In genomic region chr8:119433582-119434174, GRCm38 (mm10) we compare ENCODE assay signal across 13 mouse cellular contexts. TPM values are rescaled to one million over a fixed set of nuclear protein-coding genes. Genes with fewer than 3 reads are reported as not detected.
DNase-seq lines count a peak whose midpoint lies in the region; ATAC-seq and TF ChIP-seq lines count a peak whose summit lies in the region.
"Had no signal": no experiment of that assay in that cellular context is flagged by ENCODE, and none has a peak within 500 bp of the region (broad histone marks: within the 10 kb centered on the region; RNA-seq: fewer than 3 reads in every experiment).

Gene Osgin1, plus strand, starts transcription at chr8:119434124.

- WGBS in liver, postnatal 0 days (ENCODE audit: insufficient replicate concordance) = 72% methylated on average over 13 of the region's 13 CpGs
- 85% methylated on average over 13 of the region's 13 CpGs for WGBS in lung, postnatal 0 days

- H3K36me3 ChIP-seq in liver, postnatal 0 days (replicated peaks; ENCODE audit: insufficient read depth, low read length) = no peaks in the 10 kb centered on the region
- no peaks in the 10 kb centered on the region for H3K36me3 ChIP-seq in lung, postnatal 0 days (ENCODE audit: insufficient read depth, low read length)
- H3K36me3 ChIP-seq: neural tube, embryonic 15.5 days had no signal

- H3K27me3 ChIP-seq in liver, postnatal 0 days (ENCODE audit: insufficient read depth, low read length) = no peaks in the 10 kb centered on the region
- no peaks in the 10 kb centered on the region for H3K27me3 ChIP-seq in lung, postnatal 0 days (replicated peaks; ENCODE audit: insufficient read depth, low read length)
- H3K27me3 ChIP-seq: neural tube, embryonic 15.5 days had no signal

- peak within 1 kb of the TSS; percentile 30 for H3K9ac ChIP-seq in liver, postnatal 0 days (replicated peaks)
- no peak within 1 kb of the TSS for H3K9ac ChIP-seq in lung, postnatal 0 days (replicated peaks; ENCODE audit: low read depth)
- H3K9ac ChIP-seq: neural tube, embryonic 15.5 days had no signal

- H3K9me3 ChIP-seq in liver, postnatal 0 days (ENCODE audit: low read length) = no peaks in the 10 kb centered on the region
- H3K9me3 ChIP-seq in lung, postnatal 0 days (ENCODE audit: low read length) = no peaks in the 10 kb centered on the region
- H3K9me3 ChIP-seq: neural tube, embryonic 15.5 days had no signal

- peak within 1 kb of the TSS; percentile 87 for H3K27ac ChIP-seq in liver, postnatal 0 days (ENCODE audit: low read depth)
- no peak within 1 kb of the TSS for H3K27ac ChIP-seq in lung, postnatal 0 days (ENCODE audit: low read length)
- H3K27ac ChIP-seq: neural tube, embryonic 15.5 days had no signal

- no peak within 1 kb of the TSS for H3K4me3 ChIP-seq in liver, postnatal 0 days (ENCODE audit: low read depth, low read length)
- no peak within 1 kb of the TSS for H3K4me3 ChIP-seq in lung, postnatal 0 days (ENCODE audit: low read depth, low read length)
- H3K4me3 ChIP-seq: neural tube, embryonic 15.5 days had no signal

- H3K4me1 ChIP-seq in liver, postnatal 0 days (ENCODE audit: insufficient read depth) = peaks cover 47% of the 10 kb centered on the region
- H3K4me1 ChIP-seq in lung, postnatal 0 days (ENCODE audit: insufficient read depth, low read depth, low read length) = peaks cover 4% of the 10 kb centered on the region; the same call in 1 of the 2 replicates
- H3K4me1 ChIP-seq: neural tube, embryonic 15.5 days had no signal

- TF ChIP-seq CTCF in liver, postnatal 0 days (IDR thresholded peaks at IDR 0.05; ENCODE audit: low read depth) = no peak
- no peak for TF ChIP-seq CTCF in lung, postnatal 0 days (IDR thresholded peaks at IDR 0.05)

- DNase-seq in kidney, postnatal 14 days = peak; percentile 55
- no peak for DNase-seq in kidney, adult 11 months
- no peak for DNase-seq in adrenal gland, adult 2 months
- DNase-seq in adrenal gland, postnatal 4 days (ENCODE audit: low spot score in 2 of 2) = no peak
- DNase-seq in liver, postnatal 0 days = no peak
- DNase-seq in lung, postnatal 0 days (ENCODE audit: low spot score) = no peak
- DNase-seq in layer of hippocampus, postnatal 36 days = no peak
- no peak for DNase-seq in left cerebral cortex, adult 8-10 months (ENCODE audit: low spot score in 2 of 2)
- DNase-seq: cerebellum, adult 9-10 months; left cerebral cortex, postnatal 4 days; lung, postnatal 36 days; thymus, postnatal 4 days had no signal

- no peak within 1 kb of the TSS for H3K4me2 ChIP-seq in liver, postnatal 0 days (ENCODE audit: low read depth, low read length)
- H3K4me2 ChIP-seq in lung, postnatal 0 days (replicated peaks; ENCODE audit: low read depth, low read length) = no peak within 1 kb of the TSS
- H3K4me2 ChIP-seq: neural tube, embryonic 15.5 days had no signal

- no peak for TF ChIP-seq EP300 in liver, postnatal 0 days (IDR thresholded peaks at IDR 0.05; ENCODE audit: low read depth)
- TF ChIP-seq EP300 in lung, postnatal 0 days (IDR thresholded peaks at IDR 0.05) = no peak

- no peak for ATAC-seq in liver, postnatal 0 days
- no peak for ATAC-seq in lung, postnatal 0 days

RNA-seq across cellular contexts. Expression of gene Osgin1, which starts in this region (rescaled TPM):
- 100 to 1,000 TPM; 123 to 166 TPM for total RNA-seq in adrenal gland, adult 2 months (2021)
- polyA plus RNA-seq in adrenal gland, adult 2 months (2012; rRNA removed) = 266 and 274 TPM in 2 replicates
- total RNA-seq in adrenal gland, postnatal 4 days (2021) = 10 to 100 TPM; 46.6 to 90.7 TPM
- polyA plus RNA-seq in liver, postnatal 0 days (2015; fragmentation: Nextera tagmentation; extraction: Ambion mirVana) = 138 and 168 TPM in 2 replicates
- polyA plus RNA-seq in lung, postnatal 0 days (2015; fragmentation: Nextera tagmentation; extraction: Ambion mirVana) = 9.7 and 14.0 TPM in 2 replicates
- under 1 TPM in 1 of 2 experiments, not detected in 1; 0.56 TPM for total RNA-seq in layer of hippocampus, postnatal 36 days (2021)
- total RNA-seq in left cerebral cortex, adult 8-10 months (2022) = 1 to 10 TPM in 1 of 4 experiments, under 1 TPM in 3; 0.39 to 1.5 (median 0.74) TPM

Comparison
In these comparisons a context has a peak if more than half of its experiments do, and no peak if none do; other contexts are left out.
1. RNA of gene Osgin1 (total RNA-seq): 123 to 166 TPM in adrenal gland, adult 2 months and 46.6 to 90.7 TPM in adrenal gland, postnatal 4 days; 0.39 to 1.5 TPM in left cerebral cortex, adult 8-10 months and 0.56 TPM in layer of hippocampus, postnatal 36 days; every median in the first group is over 10 times any median in the second.